Mouse (Mus musculus): ENCODE results near the gene Eif2ak1.
A peak's percentile ranks its signal among the peaks of the same experiment; 100 is the strongest.
"Not testable (repeated sequence)": the region's sequence is repeated elsewhere in the genome, so short reads cannot be mapped to it uniquely, and the experiment has no call there.

The Eif2ak1 gene

DNA sequence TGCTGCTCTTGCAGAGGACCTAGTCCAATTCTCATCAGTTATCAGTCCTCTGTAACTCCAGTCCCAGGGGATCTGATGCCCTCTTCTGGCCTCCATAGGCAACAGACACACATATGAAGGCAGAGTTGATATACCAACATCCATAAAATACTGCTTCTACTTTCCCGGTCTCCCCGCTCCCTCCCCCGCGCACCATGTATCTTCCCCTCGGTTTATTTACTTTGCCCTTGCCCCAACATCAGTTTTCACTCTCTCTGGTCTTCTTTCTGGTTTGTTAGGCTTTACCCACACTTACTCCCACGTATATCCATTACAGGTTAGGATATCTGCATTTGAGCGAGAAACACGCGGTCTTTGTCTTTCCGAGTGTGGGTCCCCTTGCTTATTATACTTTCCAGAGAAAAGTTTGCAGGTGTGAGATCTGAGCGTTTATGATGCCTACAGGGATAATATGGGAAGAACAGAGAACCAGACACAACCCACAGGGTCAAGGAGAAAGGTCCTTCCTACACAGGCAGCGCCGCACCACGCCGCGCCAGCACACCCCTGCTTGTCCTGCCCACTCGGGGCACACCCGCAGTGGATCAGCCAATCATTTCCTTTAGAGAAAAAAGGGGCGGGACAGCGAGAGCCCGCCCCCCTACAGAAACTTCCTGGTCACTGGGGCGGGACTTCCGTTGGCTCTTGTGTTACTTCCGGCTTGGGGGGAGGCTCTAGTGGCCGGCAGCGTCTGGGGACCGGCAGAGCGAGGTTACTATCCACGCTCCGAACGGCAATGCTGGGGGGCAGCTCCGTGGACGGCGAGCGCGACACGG is at the start of gene Eif2ak1:
Gene Eif2ak1 (plus strand): TSS at position 673 of the 815 bp plus-strand sequence.
- peak; percentile 95 to 96 for DNase-seq (ENCODE audit: low spot score in 2 of 2)

DNA sequence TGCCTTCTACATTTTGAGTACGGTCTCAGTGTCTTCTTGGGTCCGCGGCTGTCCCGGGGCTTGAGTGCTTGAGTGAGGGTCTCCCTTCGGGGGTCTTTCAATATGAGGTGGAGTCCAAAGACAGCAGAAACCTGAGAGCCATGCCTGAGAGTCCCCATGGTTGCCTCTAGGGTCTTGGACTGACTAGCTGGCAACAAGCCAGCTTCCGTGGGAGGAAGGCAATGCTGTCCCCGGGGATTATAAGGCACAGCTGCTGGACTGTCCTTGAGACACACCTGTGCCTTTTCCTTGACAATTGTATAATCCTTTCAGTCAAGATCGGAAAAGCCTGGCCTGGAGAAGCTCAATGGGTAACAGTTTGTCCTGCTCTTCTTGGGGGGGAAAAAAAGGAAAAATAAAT is 35.6 kb upstream of the Eif2ak1 start:
- no peak for DNase-seq (ENCODE audit: low spot score in 2 of 2)

DNA sequence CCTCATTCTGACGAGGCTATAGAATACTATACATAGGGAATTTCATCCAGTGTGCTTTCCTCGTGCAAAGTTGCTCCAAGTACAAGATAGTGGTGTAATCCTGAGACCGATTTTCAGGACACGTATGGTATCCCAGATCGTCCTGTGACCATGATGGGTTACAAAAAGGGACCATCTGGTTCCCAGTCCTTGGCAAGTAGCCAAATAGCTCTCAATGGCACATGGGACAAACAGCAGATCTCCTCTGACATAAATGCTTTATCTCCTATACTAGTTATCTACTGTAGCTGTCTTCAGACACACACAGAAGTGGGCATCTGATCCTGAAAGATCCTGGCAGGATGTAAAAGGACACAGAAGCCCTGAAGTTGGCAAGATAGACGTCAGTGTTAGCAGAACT is 32.2 kb upstream of the Eif2ak1 start:
- no peak for DNase-seq (ENCODE audit: low spot score in 2 of 2)

DNA sequence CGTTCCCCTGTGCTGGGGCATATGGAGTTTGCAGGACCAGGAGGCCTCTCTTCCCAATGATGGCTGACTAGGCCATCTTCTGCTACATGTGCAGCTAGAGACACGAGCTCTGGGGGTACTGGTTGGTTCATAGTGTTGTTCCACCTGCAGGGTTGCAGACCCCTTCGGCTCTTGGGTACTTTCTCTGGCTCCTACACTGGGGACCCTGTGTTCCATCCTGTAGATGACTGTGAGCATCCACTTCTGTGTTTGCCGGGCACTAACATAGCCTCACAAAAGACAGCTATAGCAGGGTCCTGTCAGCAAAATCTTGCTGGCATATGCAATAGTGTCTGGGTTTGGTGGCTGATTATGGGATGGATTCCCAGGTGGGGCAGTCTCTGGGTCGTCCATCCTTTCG is 16.4 kb upstream of the Eif2ak1 start:
- not testable (repeated sequence) for DNase-seq (ENCODE audit: low spot score in 2 of 2)

DNA sequence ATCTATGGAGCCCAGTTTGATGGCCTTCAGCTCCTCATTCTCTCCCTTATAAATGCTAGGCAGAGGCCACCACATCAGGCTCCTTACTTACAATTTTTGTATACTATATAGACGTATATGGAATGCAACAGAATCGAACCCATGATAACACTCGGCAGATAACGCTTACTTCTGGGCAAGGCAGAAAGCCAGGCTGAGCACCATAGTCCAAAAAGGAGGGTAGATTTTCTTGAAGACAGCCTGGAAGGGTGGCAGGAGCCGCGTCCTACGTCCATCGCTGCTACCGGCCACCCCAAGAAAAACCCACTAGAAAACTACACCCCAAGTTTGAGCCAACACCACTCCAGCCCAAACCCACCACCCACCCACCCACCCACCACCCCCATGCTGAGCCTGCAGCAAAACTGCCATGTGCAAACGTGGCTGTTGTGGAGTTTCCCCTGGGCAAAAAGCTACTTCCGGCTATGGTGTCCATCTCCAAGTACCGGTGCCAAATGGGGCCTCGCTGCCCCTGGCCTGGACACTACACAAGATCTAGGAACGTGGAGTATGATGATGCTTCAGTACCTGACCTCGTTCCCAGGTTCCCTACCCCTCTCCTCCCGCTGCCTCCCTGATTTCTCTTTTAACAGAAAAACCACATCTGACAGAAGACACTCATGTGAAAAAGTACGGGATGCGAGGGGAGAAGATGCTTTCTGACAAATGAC is 13.4 kb upstream of the Eif2ak1 start:
- DNase-seq (ENCODE audit: low spot score in 2 of 2) = no peak

DNA sequence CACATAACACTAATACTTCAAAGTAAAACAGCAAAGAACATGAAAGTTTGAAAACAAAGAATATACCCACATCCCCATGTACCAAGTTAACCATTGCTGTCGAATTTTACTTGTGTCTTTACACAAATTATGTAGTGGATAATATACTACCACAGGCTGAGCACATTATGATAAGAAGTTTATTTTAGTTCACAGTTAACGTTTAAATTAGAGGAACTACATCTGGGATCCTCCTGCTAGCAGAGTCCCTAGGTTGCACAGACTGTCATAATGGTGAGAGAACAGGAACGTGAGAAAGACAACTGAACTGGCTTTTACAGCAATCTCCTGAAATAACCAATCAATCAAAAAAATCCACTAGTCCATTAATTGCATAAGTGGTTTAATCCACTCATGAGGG is 10.3 kb upstream of the Eif2ak1 start:
- no peak for DNase-seq (ENCODE audit: low spot score in 2 of 2)

DNA sequence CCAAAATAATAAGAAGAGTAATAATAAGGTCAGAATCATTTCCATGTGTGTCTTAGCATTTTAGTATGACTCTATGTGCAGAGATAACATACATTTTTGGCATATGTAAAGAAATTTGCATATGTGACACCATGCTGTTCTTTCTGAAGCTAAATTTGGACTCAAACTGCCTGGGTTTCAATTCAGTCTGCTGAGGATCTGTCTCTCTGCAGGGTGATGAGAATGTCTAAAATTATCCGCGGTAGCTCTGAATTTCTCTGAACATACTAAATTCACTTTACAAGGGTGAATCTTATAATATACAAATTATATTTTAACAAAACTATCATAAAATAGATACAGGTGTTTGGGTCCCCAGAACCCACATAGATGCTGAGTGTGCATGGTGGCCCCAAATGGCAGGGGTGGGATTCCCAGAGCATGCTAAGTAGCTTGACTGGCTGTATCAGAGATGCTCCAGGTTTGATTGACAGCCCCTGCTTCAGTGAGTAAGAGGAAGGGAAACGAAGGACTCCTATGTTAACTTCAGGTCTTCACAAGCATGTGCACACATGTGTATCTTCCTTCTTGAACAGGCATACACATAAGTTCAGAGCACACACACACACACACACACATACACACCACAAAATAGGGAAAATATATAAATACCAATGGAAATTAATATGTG is 8.0 kb upstream of the Eif2ak1 start:
- DNase-seq (ENCODE audit: low spot score in 2 of 2) = no peak

DNA sequence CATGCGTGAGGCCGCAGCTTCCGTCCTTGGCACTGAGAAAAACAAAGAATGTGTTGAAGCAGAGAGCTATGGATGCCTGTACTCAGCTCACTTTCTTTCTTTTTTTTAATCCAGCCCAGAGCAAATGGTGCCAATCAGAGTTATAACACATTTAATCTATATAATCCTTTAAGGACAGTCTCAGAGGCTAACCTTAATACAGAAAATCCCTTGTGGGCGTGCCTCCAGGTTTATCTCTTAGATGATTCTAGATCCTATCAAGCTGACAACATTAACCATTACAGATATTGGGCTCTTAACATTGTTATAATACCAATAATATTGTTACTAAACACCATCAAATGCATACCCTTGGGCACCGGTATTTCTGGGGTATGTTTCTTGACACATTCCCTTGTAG is 5.9 kb upstream of the Eif2ak1 start:
- no peak for DNase-seq (ENCODE audit: low spot score in 2 of 2)

DNA sequence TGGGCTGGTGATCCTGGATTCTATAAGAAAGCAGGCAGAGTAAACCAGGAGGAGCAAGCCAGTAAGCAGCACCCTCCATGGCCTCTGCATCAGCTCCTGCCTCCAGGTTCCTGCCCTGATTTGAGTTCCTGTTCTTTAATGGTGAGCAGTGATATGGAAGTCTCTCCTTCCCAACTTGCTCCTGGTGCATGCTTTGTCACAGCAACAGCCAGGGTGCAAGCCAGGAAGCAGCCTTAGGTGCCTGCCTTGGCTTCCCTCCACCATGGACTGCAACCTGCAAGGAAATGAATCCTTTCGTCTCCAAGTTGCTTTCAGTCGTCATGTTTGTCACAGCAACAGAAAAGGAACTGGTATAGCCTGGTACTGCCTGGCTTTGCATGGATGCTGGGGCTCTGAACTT is 3.0 kb upstream of the Eif2ak1 start:
- DNase-seq (ENCODE audit: low spot score in 2 of 2) = no peak

DNA sequence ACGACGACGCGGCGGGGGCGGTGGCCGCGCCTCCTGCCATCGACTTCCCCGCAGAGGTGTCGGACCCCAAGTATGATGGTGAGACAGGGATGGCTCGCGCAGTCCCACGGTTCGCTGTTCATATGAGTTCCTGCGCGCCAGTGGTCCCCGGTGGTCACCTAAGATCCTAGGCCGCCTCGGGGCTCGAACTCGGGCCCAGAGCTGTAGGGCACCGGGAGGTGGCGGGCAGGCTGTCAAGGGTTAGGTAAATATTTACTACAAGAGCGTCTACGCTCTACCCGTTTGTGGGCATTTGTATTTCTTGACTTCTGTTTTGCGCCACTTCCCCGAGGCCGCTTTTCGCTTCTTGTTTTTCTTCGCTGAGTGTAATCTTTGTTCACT is 333 bp downstream of the Eif2ak1 start:
- no peak for DNase-seq (ENCODE audit: low spot score in 2 of 2)

DNA sequence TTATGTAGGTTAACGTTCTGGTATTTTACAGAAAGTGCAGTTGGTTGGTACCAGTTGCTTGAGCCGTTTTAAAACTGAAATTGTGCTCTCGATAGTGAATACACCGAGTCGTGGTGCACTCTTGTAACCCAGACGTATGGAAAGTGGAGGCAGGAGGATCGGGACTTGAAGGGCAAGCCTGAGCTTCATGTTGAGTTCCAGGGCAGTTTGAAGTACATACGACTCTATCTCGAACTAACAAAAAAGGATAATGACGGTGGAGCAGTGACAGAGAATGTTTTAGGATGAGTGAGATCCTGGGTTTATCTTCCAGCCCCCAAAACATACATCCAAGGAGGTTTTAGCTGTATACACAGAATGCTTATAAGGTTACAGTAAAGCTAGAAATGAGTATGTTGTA is 873 bp downstream of the Eif2ak1 start:
- DNase-seq (ENCODE audit: low spot score in 2 of 2) = no peak

DNA sequence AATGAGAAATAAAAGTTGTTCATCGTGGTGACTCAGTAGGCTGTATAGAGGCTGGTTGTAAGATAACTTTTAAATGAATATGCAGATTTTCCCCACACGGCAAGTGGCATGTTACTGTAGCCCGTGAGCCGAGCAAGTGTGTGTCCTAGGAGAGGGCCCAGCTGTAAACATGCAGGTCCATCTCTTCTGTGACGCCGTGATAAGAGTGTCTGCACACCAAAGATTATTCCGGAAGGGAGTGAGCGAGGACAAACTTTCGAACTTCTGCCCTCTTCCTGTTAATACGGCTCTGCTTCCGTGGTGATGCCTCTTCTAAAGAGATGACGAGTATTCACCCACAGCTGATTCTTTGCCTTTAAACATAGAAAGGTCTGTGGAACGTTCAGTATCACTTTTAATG is 1.4 kb downstream of the Eif2ak1 start:
- no peak for DNase-seq (ENCODE audit: low spot score in 2 of 2)

DNA sequence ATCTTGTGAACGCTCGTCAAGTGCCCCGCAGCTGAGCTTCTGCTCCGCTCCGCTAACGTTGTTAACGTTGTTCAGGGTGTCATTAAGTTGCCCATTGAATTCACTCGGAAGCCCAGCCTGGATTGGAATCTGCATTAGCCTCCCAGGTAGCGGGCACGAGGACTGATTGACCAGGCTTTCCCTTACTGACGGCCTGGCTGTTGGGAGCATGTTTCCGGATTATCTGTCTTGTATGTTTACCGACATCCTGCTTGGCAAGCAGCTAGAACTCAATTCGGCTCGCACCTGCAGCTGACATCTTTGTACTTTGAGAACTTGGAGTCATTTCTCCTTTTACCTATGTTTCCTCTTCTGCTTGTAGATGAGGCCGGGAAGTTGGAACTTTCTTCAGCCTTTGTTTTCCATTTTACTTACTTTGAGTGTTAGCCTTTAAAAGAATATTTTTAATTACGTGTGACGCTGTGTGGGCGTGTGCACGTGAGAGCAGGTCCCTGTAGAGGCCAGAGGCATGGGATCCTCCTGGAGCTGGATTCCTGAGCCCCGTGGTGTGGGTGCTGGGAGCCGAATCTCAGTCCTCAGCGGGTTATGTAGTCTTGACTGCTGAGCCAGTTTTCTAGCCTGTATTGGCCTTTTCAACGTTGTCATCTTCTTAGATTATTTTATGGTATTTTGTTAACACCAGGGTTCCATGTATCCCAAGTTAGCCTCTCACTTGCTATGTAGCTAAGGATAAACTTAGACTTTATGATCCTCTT is 2.5 kb downstream of the Eif2ak1 start:
- DNase-seq (ENCODE audit: low spot score in 2 of 2) = no peak

DNA sequence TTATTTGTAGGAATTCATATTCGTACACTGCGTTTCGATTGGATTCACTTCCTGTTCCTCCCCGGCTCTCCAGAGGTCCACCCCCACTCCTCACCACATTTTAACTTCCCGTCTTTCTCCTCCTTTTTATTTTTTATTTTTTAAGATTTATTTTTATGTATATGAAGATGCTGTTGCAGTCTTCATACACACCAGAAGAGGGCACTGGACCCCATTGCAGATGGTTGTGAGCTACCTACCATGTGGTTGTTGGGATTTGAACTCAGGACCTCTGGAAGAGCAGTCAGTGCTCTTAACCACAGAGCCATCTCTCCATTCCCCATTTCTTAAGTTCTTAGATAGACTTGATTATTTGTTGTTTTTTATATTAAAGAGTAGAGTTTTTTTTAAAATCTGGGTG is 3.2 kb downstream of the Eif2ak1 start:
- DNase-seq (ENCODE audit: low spot score in 2 of 2) = no peak

DNA sequence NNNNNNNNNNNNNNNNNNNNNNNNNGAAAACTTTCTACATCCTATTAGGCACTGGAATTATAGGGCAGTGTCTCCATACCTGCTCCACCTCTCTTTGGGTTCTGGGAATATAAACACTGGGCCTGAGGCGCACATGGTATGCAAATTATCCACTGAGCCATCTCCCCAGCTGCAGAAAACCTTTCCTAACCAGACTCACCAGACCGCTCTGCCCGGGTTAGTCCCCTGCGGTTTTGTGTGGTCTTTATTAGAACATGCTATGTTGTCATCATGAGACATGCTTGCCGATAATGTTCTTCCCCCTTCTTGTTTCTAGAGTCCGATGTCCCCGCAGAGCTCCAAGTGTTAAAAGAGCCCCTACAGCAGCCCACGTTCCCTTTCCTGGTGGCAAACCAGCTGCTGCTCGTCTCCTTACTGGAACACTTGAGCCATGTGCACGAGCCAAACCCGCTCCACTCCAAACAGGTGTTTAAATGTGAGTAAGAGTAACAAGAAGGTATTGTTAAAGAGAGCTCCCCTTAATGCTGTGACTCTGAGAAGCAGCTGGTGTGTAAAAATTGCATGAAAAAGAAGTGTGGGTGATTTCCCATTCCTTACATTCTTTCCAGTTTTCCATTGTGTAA is 54.1 kb downstream of the Eif2ak1 start:
- no peak for DNase-seq (ENCODE audit: low spot score in 2 of 2)

DNA sequence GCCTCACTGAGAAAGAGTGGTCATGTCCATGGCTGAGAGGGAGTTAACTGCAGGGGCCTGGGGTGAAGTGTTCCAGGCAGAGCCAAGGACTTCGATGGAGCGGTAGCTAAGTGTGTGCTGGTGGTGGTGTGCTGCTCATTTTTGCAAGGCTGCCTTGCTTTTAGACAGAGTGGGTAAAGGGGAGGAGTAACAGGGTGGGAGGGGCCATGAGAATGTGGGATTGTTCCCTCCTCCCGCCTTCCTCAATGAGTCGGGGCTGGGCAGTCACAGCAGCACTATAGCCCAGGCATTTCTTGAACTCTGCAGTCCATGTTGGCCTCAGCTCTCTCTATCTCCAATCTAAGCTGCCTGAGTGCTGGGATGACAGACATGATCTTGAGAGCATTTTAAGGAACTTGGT is 57.0 kb downstream of the Eif2ak1 start:
- DNase-seq (ENCODE audit: low spot score in 2 of 2) = no peak

DNA sequence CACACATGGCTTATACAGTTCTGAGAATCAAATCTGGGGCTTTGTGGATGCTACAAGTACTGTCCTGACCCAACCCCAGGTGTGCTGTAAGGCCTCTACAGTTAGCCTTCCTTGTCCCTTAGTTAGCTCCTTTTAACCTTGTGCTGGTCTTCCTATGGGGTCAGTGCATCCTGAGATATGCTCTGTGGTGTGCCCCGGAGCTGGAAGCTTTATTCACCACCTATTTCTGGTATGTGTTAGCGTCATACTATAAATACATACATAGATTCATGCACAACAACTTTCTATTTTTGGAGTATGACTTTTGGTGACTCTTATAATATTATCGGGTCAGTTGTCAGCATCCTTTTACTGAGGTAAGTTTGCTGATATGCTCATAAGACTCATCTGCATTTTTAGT is 67.7 kb downstream of the Eif2ak1 start:
- no peak for DNase-seq (ENCODE audit: low spot score in 2 of 2)

DNA sequence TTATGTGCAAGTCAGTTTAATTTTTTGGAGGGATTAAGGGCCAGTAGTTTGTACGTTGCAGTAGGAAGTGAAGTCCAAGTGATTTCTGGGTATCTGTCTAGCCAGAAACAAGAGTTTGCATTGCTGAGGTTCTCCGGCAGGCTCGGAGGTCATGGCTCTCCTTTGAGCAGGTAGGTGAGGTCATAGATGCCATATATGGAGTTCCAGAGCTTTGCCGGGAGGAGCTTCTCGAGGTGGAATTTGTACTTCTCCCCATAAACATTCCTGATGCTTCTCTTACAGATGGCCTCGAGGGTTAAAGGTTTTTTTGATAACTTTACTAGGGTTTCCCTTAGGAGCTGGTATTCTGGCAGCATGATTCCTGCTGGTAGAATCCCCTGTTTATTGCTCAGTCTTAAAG is 73.2 kb downstream of the Eif2ak1 start:
- no peak for DNase-seq (ENCODE audit: low spot score in 2 of 2)

DNA sequence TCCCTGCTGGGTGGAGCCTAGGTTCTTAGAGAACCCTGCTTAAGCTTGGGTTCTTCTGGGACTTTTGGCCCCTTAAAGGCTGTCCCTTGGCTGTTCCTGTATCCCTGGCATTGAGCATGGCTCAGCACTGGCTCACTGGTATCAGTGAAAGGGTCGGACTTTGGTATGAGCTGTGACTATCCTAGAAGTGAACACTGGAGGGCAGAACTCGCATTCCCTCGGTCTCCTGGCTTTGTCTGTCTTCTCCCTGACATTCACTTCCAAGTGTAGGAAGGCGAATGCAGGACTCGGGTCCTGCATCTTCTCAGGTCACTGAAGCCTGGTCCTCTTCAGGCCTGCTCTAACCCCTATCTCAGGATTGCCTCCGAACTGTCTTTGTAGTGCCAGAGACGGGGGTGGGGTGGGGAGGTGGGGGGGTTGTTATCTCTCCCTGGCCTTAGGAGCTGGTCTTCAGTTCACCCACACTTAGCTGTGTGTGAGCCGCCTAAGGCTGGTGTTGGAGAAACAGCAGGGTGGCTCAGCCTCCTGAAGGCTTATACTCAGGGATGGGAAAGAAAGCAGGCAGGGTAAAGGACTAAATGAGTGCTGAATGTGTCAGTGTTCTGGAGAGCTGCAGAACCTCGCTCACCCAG is 74.8 kb downstream of the Eif2ak1 start:
- DNase-seq (ENCODE audit: low spot score in 2 of 2) = peak in 1 of 2 experiments; percentile 43

DNA sequence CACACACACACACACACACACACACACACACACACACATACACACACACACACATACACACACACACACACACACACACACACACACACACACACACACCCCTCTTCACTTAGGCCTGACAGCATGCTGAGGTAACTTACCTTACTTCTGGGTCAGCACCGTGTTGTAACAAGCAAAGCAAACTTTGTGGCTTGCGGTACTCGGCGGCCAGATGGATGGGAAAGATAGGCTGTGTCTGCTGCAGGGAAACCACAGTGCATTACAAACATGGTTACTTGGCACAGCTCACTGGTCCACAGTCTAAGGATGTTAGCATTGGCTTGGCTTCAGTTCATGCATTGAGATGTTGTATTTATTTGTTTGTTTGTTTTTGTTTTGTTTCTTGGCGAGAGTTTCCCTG is 75.8 kb downstream of the Eif2ak1 start:
- no peak for DNase-seq (ENCODE audit: low spot score in 2 of 2)

DNA sequence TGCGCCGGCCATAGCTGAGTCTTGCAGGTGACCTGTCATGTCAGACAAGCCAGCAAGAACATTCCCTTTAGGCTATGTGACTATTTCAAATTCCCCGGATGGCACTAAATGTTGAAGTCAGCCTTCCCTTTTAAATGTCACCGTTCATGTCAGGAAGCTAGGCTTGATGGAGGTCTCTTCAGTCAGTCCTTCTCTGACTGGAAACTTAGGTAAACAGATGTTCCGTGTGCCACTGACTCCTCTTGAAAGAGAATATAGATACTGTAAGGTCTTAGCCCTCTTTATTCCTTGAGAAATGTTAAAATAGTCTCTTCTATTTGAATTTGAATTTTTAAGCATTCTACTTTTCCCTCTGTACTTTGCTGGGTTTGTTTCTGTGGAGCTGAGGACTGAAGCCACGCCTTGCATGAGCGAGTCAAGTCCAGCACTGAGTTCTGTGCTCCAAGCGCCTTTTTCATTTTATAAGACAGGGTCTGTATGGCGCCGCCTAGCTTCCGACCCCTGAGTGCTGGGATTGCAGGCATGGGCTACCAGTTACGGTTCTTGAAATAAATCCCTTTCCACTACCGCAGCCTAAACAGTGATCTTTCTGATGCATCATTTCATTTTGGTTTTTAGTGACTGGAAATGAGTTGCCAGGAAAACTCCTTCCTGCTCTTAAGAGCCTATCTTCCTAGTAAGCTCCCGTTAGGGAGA is 80.2 kb downstream of the Eif2ak1 start, which contains the start of gene Ankrd61:
Gene Ankrd61 (minus strand): TSS at position 51 of the 696 bp plus-strand sequence.
- no peak for DNase-seq (ENCODE audit: low spot score in 2 of 2)

All from right cerebral cortex, postnatal 10 days (tissue).